Mouse (Mus musculus) cerebellum, adult 9-10 months (tissue): Measurements from ENCODE around the gene Ccrl2.
A peak's percentile ranks its signal among the peaks of the same experiment; 100 is the strongest.

Experiments used
- DNase-seq: peaks from one replicate; pipeline ENCODE4 v3.0.0; 2022

The Ccrl2 gene

DNA sequence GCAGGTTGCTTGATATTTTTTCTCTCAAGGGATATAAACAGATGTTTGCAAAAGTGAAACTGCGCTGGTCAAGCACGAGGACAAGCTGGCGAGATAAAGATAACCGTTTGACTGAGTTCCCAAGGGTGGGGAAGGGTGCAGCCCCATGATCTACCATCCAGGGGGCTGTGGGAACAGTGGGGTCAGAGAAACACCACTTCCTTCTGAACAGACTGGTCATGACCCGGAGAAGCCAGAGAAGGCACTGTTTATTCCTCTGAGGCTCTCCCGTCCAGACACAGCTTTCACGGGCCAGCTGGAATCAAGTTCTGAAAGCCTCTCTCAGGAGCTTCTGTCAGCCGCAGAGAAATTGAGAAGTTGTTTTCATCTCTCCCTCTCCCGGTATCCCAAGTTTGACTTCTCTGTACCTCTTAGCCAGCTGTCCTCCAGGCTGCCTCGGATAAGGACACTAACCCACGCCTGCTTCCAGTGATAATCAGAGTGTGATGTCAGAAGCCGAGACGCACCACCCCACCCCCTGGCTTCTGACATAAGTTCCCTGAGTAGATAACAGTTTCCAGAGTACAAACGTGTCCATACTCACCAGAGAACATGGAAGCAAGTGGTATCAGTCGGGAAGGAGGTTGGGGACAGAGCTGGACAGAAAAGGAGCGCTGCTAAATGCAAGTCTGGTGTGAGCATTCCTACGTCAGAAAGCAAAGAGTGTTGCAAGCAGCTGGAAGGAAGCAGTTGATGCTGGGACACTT lies at the start of gene Ccrl2:
Gene Ccrl2 (minus strand): TSS at position 722 of the 746 bp plus-strand sequence.
- DNase-seq: no peak

DNA sequence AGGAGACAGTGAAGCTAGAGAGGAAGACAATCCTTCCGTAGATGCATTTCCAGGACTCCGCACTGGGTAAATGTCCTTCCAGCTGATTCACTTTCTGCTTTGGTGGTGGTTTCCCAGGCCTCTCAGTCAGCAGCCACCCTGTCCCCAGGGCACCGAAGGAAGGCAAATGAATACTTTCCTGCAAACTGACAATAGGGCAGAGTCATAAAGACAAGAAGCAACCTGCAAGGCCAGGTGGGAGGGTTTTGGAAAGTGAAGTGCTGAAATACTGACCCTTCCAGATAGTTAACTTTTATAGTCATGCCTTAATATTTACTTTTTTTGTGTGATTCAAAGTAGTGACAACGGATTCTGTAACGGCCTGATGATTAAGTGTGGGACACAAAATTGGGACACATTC lies 46.6 kb upstream of the Ccrl2 start:
- no peak for DNase-seq

- no peak for DNase-seq
Observed at GRCm38 (mm10) chr9:111103293-111103692, 46.0 kb upstream of the Ccrl2 start.

- DNase-seq: no peak
Observed at GRCm38 (mm10) chr9:111100406-111100805, 43.1 kb upstream of the Ccrl2 start.

DNA sequence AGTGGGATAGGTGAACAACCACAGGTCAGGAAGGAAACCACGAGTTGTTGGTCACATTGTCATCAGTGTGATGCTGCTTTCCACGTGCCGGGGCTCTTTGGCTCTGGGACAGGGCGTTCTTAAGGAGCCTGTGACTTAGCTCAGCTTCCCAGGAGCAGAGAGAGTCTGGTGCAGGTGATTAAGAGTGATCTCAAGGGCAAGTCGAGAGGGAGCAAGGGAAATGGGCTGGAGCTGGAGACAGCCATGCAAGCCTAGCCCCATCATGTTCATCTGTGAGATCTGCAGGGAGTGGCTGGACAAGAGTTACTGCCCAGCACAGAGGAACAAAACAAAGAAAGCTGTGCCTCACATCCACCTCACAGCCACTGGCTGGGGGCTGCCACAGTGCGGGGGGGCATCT lies 40.2 kb upstream of the Ccrl2 start:
- no peak for DNase-seq

- DNase-seq: no peak
Observed at GRCm38 (mm10) chr9:111096419-111097326, 39.4 kb upstream of the Ccrl2 start.

DNA sequence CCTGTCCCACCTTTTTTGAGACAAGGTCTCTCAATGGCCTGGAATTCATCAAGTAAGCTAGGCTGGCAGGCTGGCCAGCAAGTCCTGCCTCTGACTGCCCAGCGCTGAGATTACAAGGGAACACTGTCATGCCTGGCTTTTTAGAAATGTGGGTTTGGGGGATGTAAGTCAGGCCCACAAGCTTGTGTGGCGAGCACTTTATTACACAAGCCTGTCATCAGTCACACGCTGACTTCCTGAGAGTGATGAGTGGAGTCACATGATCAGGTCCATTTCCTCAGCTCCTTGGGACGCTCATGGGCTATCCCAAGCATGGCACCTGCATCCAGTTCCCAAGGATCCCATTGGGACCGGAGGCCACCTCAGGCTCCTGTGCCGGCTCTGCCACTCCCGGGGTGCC lies 38.4 kb upstream of the Ccrl2 start:
- no peak for DNase-seq

DNA sequence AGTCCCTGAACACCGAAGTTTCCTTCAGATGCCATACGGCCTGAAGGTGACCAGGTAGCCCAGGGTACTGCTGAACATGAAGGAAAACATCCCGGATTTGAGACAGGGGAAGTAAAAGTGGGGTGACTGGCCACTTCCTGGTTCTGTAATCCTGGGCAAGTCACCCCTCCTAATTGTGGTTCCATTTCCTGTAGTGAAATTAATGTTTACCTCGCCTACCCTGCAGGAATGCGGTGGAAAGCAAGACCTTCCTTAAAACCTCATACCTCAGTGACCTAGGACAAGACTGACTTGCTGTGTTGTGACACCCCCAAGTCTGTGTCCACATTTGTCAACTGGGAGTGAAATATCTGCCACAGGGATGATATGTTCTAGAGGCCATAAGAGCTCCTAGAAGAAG lies 37.3 kb upstream of the Ccrl2 start:
- DNase-seq: no peak

DNA sequence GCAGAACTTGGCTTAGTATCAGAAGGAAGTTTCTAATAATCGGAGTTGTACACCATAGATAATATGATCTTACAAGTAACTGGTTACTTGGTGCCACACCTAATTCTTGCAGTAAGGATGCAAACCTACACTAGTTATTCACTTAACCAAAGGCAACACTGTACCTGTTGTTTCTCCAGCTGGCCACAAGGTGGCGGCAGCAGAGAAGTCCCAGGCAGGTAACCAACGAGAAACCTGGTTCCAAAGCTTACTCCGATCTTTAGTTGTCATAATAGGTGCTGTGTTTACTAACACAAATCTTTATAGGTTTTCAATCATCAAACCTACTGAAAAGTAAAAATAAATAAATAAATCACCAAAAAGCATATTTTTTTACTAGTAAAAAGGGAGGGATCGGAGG lies 35.8 kb upstream of the Ccrl2 start:
- DNase-seq: peak; percentile 63

- no peak for DNase-seq
Observed at GRCm38 (mm10) chr9:111092657-111093056, 35.3 kb upstream of the Ccrl2 start.

DNA sequence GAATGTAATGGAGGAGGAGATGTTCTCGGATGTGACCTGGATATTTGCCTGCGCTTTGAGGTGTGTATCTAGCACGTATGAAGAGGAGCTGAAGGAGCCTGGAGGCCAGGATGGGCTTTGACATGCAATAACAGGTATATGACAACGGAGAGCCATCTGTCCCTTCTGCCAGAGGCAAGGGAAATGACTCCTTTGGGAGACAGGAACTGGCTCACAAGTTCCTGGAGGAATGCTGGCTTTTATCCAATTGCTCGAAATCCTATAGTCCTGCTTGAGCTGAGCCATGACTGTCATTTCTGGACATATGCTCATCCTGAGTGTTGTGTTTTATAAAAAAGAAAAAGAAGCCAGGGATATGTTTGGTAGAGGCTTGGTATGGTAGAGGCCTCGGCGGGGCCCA lies 31.6 kb upstream of the Ccrl2 start:
- DNase-seq: no peak

DNA sequence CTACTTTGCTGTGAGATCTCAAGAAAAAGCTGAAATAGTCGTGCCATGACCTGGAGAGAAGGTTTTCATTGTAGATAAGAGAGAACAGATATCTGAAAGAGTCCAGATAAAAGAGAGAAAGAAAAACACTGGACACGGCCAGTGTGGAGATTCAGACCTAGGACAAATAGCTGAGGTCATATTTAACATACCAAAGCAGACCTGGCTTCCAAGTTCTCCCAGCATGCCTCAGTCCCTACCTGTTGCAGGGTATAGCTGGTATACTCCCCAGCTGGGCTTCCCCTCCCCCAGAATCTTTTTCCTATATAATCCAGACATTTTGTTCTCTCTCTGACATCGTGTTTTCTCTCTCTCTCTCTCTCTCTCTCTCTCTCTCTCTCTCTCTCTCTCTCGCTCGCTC lies 30.6 kb upstream of the Ccrl2 start:
- DNase-seq: no peak

- no peak for DNase-seq
Observed at GRCm38 (mm10) chr9:111086995-111087606, 29.8 kb upstream of the Ccrl2 start.

GRCm38 (mm10) chr9:111086137-111086536 lies 28.8 kb upstream of the Ccrl2 start:
- no peak for DNase-seq

DNA sequence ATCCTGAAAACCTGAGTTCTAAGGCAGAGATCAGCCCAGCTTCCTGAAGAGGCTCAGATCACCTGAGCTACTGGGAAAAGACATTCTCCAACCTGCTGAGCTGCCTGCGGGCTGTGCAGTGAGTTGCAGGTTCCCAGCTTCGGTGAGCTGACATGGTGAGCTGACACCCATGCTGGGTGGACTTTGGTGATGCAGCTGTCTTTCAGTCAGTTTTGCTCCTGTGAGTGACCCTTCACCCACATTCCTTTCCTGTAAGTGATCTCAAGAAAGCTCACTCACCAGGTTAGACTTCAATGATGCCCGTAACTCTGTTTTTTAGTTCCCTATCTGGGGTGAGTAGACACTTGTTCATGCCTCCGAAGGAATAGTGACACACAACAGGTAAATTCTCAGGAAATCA lies 28.0 kb upstream of the Ccrl2 start:
- no peak for DNase-seq

DNA sequence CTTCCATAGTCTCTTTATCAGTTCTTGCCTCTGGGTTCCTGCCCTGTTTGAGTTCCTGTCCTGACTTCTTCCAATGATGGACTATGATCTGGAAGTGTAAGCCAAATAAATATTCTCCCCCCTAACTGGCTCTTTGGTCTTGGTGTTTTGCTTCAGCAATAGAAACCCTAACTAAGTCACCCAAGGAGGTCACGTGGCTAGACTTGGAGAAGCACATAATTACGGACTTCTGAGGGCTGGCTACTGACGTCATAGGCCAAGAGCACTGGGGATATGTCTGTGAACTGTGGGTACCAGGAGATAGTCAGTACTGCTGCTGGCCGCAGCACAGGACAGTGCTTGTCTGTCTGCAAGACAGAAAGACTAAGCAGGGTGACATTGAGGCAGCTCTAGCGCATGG lies 24.4 kb upstream of the Ccrl2 start:
- no peak for DNase-seq

GRCm38 (mm10) chr9:111080801-111081200 lies 23.5 kb upstream of the Ccrl2 start:
- DNase-seq: no peak

DNA sequence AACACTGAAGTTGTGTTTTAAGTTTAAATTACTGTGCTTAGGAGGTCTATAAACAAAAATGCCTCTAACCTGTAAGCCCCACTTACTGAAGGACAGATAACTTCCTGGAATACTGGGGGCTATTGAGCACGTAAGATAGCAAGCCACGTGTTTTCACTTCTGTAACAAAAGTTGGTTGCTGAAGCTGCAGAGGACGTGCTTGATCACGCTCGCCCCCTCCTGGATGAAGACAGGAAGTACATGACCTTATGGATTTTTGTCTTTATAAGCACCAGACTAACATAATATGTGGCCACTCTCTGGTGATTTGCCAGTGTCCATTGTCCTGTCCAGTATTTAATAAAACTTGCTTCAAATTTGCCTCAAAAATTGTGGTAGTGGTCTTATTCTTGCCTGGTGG lies 20.4 kb upstream of the Ccrl2 start:
- DNase-seq: peak; percentile 15

GRCm38 (mm10) chr9:111072971-111073370 lies 15.7 kb upstream of the Ccrl2 start:
- no peak for DNase-seq

- DNase-seq: no peak
Observed at GRCm38 (mm10) chr9:111072175-111072574, 14.9 kb upstream of the Ccrl2 start.

GRCm38 (mm10) chr9:111070546-111070961 lies 13.2 kb upstream of the Ccrl2 start:
- DNase-seq: no peak

DNA sequence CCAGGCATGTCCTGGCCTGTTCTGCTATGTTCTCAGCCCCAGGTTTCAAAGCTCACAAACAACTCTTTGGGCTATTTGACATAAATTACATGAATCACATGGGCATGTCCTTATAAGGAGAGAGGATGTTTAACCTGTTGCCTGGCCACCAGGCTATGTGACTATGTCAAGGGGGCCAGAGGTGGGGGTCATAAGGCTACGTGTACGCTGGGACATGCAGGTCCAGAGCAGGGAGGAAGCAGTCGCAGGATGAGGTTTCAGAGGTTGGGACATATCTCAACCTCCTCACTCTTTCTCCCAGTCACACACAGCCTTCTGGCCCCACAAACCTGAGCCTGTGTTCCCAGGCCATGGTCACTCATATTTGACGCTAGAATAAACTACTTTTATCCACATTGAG lies 9.7 kb upstream of the Ccrl2 start:
- no peak for DNase-seq

- DNase-seq: no peak
Observed at GRCm38 (mm10) chr9:111062840-111063239, 5.5 kb upstream of the Ccrl2 start.
